Mouse (Mus musculus): ENCODE results near the gene Frmd5. TPM values are rescaled to one million over a fixed set of nuclear protein-coding genes. Genes with fewer than 3 reads are reported as not detected.

Gene Frmd5
- polyA plus RNA-seq, 1 experiment from 2014 or later, result 40.8 TPM

- no peaks in the 10 kb centered on the region for H3K36me3 ChIP-seq (ENCODE audit: control insufficient read depth, insufficient read depth, low read length)
- H3K4me1 ChIP-seq (ENCODE audit: control insufficient read depth in 2 of 2, insufficient read depth in 2 of 2, low read length in 2 of 2), result peaks cover 0 to 7% of the 10 kb centered on the region in 2 experiments; a peak in 3 of 4 replicates
- no peaks in the 10 kb centered on the region for H3K9me3 ChIP-seq (ENCODE audit: control insufficient read depth, low read length)
- H3K9ac ChIP-seq (ENCODE audit: low read length), result no peak overlapping the region
- no peak overlapping the region for H3K27ac ChIP-seq (replicated peaks in 1 of 2; ENCODE audit: control insufficient read depth in 1 of 2, insufficient read depth in 1 of 2, low read depth in 2 of 2, low read length in 2 of 2)
- no peaks in the 10 kb centered on the region for H3K27me3 ChIP-seq (ENCODE audit: control insufficient read depth, insufficient read depth, low read length)
- ATAC-seq (ENCODE audit: insufficient number of reproducible peaks, insufficient read depth, low FRiP score, low read depth), result no peak
- no peak overlapping the region for H3K4me3 ChIP-seq (ENCODE audit: control insufficient read depth in 1 of 2, insufficient read depth in 1 of 2, low read depth in 1 of 2, low read length in 2 of 2)
- 61% methylated on average over 7 of the region's 7 CpGs for WGBS
- H3K4me2 ChIP-seq (ENCODE audit: low read length), result no peak overlapping the region
Observed at GRCm38 (mm10) chr2:121601543-121601942, 205.3 kb downstream of the Frmd5 start.

- WGBS, result 70% methylated on average over 8 of the region's 8 CpGs
- no peaks in the 10 kb centered on the region for H3K36me3 ChIP-seq (ENCODE audit: control insufficient read depth, insufficient read depth, low read length)
- H3K4me1 ChIP-seq (ENCODE audit: control insufficient read depth in 2 of 2, insufficient read depth in 2 of 2, low read length in 2 of 2), result peaks cover 0 to 7% of the 10 kb centered on the region in 2 experiments
- no peaks in the 10 kb centered on the region for H3K27me3 ChIP-seq (ENCODE audit: control insufficient read depth, insufficient read depth, low read length)
- no peak overlapping the region for H3K27ac ChIP-seq (replicated peaks in 1 of 2; ENCODE audit: control insufficient read depth in 1 of 2, insufficient read depth in 1 of 2, low read depth in 2 of 2, low read length in 2 of 2)
- no peak overlapping the region for H3K4me3 ChIP-seq (ENCODE audit: control insufficient read depth in 1 of 2, insufficient read depth in 1 of 2, low read depth in 1 of 2, low read length in 2 of 2)
- H3K4me2 ChIP-seq (ENCODE audit: low read length), result no peak overlapping the region
- no peak overlapping the region for H3K9ac ChIP-seq (ENCODE audit: low read length)
- no peaks in the 10 kb centered on the region for H3K9me3 ChIP-seq (ENCODE audit: control insufficient read depth, low read length)
- ATAC-seq (ENCODE audit: insufficient number of reproducible peaks, insufficient read depth, low FRiP score, low read depth), result no peak
Observed at GRCm38 (mm10) chr2:121600736-121601135, 206.2 kb downstream of the Frmd5 start.

GRCm38 (mm10) chr2:121598249-121598648 lies 208.6 kb downstream of the Frmd5 start:
- Histone ChIP-seq H3K9ac (ENCODE audit: low read length) (no peak overlapping the region), H3K4me1 (ENCODE audit: control insufficient read depth in 2 of 2, insufficient read depth in 2 of 2, low read length in 2 of 2) (peaks cover 23 to 24% of the 10 kb centered on the region in 2 experiments), H3K36me3 (ENCODE audit: control insufficient read depth, insufficient read depth, low read length) (no peaks in the 10 kb centered on the region), H3K4me2 (ENCODE audit: low read length) (no peak overlapping the region), H3K4me3 (ENCODE audit: control insufficient read depth in 1 of 2, insufficient read depth in 1 of 2, low read depth in 1 of 2, low read length in 2 of 2) (no peak overlapping the region), H3K9me3 (ENCODE audit: control insufficient read depth, low read length) (no peaks in the 10 kb centered on the region), H3K27ac (replicated peaks in 1 of 2; ENCODE audit: control insufficient read depth in 1 of 2, insufficient read depth in 1 of 2, low read depth in 2 of 2, low read length in 2 of 2) (no peak overlapping the region), H3K27me3 (ENCODE audit: control insufficient read depth, insufficient read depth, low read length) (no peaks in the 10 kb centered on the region)
- 65% methylated on average over 7 of the region's 7 CpGs for WGBS
- no peak for ATAC-seq (ENCODE audit: insufficient number of reproducible peaks, insufficient read depth, low FRiP score, low read depth)

- Histone ChIP-seq H3K4me2 (ENCODE audit: low read length) (no peak overlapping the region), H3K4me1 (ENCODE audit: control insufficient read depth in 2 of 2, insufficient read depth in 2 of 2, low read length in 2 of 2) (peaks cover 23 to 24% of the 10 kb centered on the region in 2 experiments), H3K9me3 (ENCODE audit: control insufficient read depth, low read length) (no peaks in the 10 kb centered on the region), H3K4me3 (ENCODE audit: control insufficient read depth in 1 of 2, insufficient read depth in 1 of 2, low read depth in 1 of 2, low read length in 2 of 2) (no peak overlapping the region), H3K9ac (ENCODE audit: low read length) (no peak overlapping the region), H3K36me3 (ENCODE audit: control insufficient read depth, insufficient read depth, low read length) (no peaks in the 10 kb centered on the region), H3K27ac (replicated peaks in 1 of 2; ENCODE audit: control insufficient read depth in 1 of 2, insufficient read depth in 1 of 2, low read depth in 2 of 2, low read length in 2 of 2) (no peak overlapping the region), H3K27me3 (ENCODE audit: control insufficient read depth, insufficient read depth, low read length) (no peaks in the 10 kb centered on the region)
- no peak for ATAC-seq (ENCODE audit: insufficient number of reproducible peaks, insufficient read depth, low FRiP score, low read depth)
- 74% methylated on average over 2 of the region's 2 CpGs for WGBS
Observed at GRCm38 (mm10) chr2:121596621-121597020, 210.3 kb downstream of the Frmd5 start.

GRCm38 (mm10) chr2:121594660-121595291 lies 212.1 kb downstream of the Frmd5 start:
- H3K4me3 ChIP-seq (ENCODE audit: control insufficient read depth in 1 of 2, insufficient read depth in 1 of 2, low read depth in 1 of 2, low read length in 2 of 2), result no peak overlapping the region

GRCm38 (mm10) chr2:121594131-121594530 lies 212.8 kb downstream of the Frmd5 start:
- no peak overlapping the region for H3K9ac ChIP-seq (ENCODE audit: low read length)
- peak overlapping the region; percentile 66 to 73; a peak in 3 of 4 replicates for H3K27ac ChIP-seq (replicated peaks in 1 of 2; ENCODE audit: control insufficient read depth in 1 of 2, insufficient read depth in 1 of 2, low read depth in 2 of 2, low read length in 2 of 2)
- no peaks in the 10 kb centered on the region for H3K36me3 ChIP-seq (ENCODE audit: control insufficient read depth, insufficient read depth, low read length)
- no peaks in the 10 kb centered on the region for H3K9me3 ChIP-seq (ENCODE audit: control insufficient read depth, low read length)
- H3K4me1 ChIP-seq (ENCODE audit: control insufficient read depth in 2 of 2, insufficient read depth in 2 of 2, low read length in 2 of 2), result peaks cover 17 to 23% of the 10 kb centered on the region in 2 experiments
- no peak for ATAC-seq (ENCODE audit: insufficient number of reproducible peaks, insufficient read depth, low FRiP score, low read depth)
- peak overlapping the region; percentile 43; the same call in 1 of the 2 replicates for H3K4me2 ChIP-seq (ENCODE audit: low read length)
- H3K4me3 ChIP-seq (ENCODE audit: control insufficient read depth in 1 of 2, insufficient read depth in 1 of 2, low read depth in 1 of 2, low read length in 2 of 2), result no peak overlapping the region
- H3K27me3 ChIP-seq (ENCODE audit: control insufficient read depth, insufficient read depth, low read length), result no peaks in the 10 kb centered on the region
- 35% methylated on average over 3 of the region's 3 CpGs for WGBS

More at GRCm38 (mm10) chr2:121594660-121595291, 212.1 kb downstream of the Frmd5 start:
- WGBS, result 9% methylated on average over 8 of the region's 8 CpGs
- Histone ChIP-seq H3K9me3 (ENCODE audit: control insufficient read depth, low read length) (no peaks in the 10 kb centered on the region), H3K4me1 (ENCODE audit: control insufficient read depth in 2 of 2, insufficient read depth in 2 of 2, low read length in 2 of 2) (peaks cover 17 to 23% of the 10 kb centered on the region in 2 experiments), H3K9ac (ENCODE audit: low read length) (no peak overlapping the region), H3K27ac (replicated peaks in 1 of 2; ENCODE audit: control insufficient read depth in 1 of 2, insufficient read depth in 1 of 2, low read depth in 2 of 2, low read length in 2 of 2) (peak overlapping the region; percentile 66 to 73), H3K27me3 (ENCODE audit: control insufficient read depth, insufficient read depth, low read length) (no peaks in the 10 kb centered on the region), H3K36me3 (ENCODE audit: control insufficient read depth, insufficient read depth, low read length) (no peaks in the 10 kb centered on the region), H3K4me2 (ENCODE audit: low read length) (peak overlapping the region; percentile 43)
- ATAC-seq (ENCODE audit: insufficient number of reproducible peaks, insufficient read depth, low FRiP score, low read depth), result no peak

GRCm38 (mm10) chr2:121588309-121588694 lies 218.6 kb downstream of the Frmd5 start:
- 31% methylated on average over 4 of the region's 4 CpGs for WGBS
- Histone ChIP-seq H3K9me3 (ENCODE audit: control insufficient read depth, low read length) (no peaks in the 10 kb centered on the region), H3K36me3 (ENCODE audit: control insufficient read depth, insufficient read depth, low read length) (no peaks in the 10 kb centered on the region), H3K27me3 (ENCODE audit: control insufficient read depth, insufficient read depth, low read length) (no peaks in the 10 kb centered on the region), H3K4me3 (ENCODE audit: control insufficient read depth in 1 of 2, insufficient read depth in 1 of 2, low read depth in 1 of 2, low read length in 2 of 2) (no peak overlapping the region), H3K27ac (replicated peaks in 1 of 2; ENCODE audit: control insufficient read depth in 1 of 2, insufficient read depth in 1 of 2, low read depth in 2 of 2, low read length in 2 of 2) (peak overlapping the region; percentile 14 to 58), H3K4me1 (ENCODE audit: control insufficient read depth in 2 of 2, insufficient read depth in 2 of 2, low read length in 2 of 2) (peaks cover 16 to 20% of the 10 kb centered on the region in 2 experiments), H3K4me2 (ENCODE audit: low read length) (peak overlapping the region; percentile 24), H3K9ac (ENCODE audit: low read length) (no peak overlapping the region)
- 0 out of 2 replicates have a peak, but pooled peaks have one; percentile 42 for ATAC-seq (ENCODE audit: insufficient number of reproducible peaks, insufficient read depth, low FRiP score, low read depth)

All from heart, embryonic 14.5 days (tissue).